Mouse (Mus musculus) mouse embryonic stem cell (cell line): ENCODE results near the gene Olfr764-ps1.
"Not testable (repeated sequence)": the region's sequence is repeated elsewhere in the genome, so short reads cannot be mapped to it uniquely, and the experiment has no call there.

Source experiments
- in situ Hi-C, 2 experiments: fragments of 300-500 bp; cut with MboI; formaldehyde crosslinking; loops; 1 replicate in 1 of 2; 3 replicates in 1 of 2; pipeline ENCODE4 v1.14.3; 2019 to 2020; ENCODE audit warnings: low sequenced_read_pairs in 2 of 2, low pct_unique_long_range_greater_than_20kb in 1 of 2, mixed read lengths in 1 of 2; ENCODE audit not compliant: unreplicated experiment in 1 of 2

Gene Olfr764-ps1

GRCm38 (mm10) chr10:129039796-129040195 lies at the start of gene Olfr764-ps1:
Gene Olfr764-ps1, minus strand, starts transcription at chr10:129039896.
- in situ Hi-C loops = no loop called here

- in situ Hi-C loops = not testable (repeated sequence)
These were observed 43.1 kb upstream of the Olfr764-ps1 start, which contains the start of gene Olfr767 for GRCm38 (mm10) chr10:129082810-129083209. Gene Olfr767, minus strand, starts transcription at chr10:129082910.

- in situ Hi-C loops = no loop called here
These were observed 29.2 kb upstream of the Olfr764-ps1 start, which contains the start of gene Olfr766-ps1 for GRCm38 (mm10) chr10:129068877-129069276. Gene Olfr766-ps1, minus strand, starts transcription at chr10:129068977.

GRCm38 (mm10) chr10:129049898-129050297 lies 10.2 kb upstream of the Olfr764-ps1 start, which contains the start of gene Olfr765:
Gene Olfr765, minus strand, starts transcription at chr10:129049998.
- in situ Hi-C loops = not testable (repeated sequence)

- in situ Hi-C loops = no loop called here
These were observed 11.4 kb downstream of the Olfr764-ps1 start for GRCm38 (mm10) chr10:129028343-129028742.

- in situ Hi-C loops = no loop called here
These were observed 13.6 kb downstream of the Olfr764-ps1 start for GRCm38 (mm10) chr10:129026018-129026662.

- in situ Hi-C loops = no loop called here
These were observed 16.4 kb downstream of the Olfr764-ps1 start for GRCm38 (mm10) chr10:129023319-129023718.

GRCm38 (mm10) chr10:129014477-129014876 lies 25.2 kb downstream of the Olfr764-ps1 start:
- in situ Hi-C loops = no loop called here

GRCm38 (mm10) chr10:129011511-129011910 lies 28.2 kb downstream of the Olfr764-ps1 start:
- in situ Hi-C loops = not testable (repeated sequence)

- in situ Hi-C loops = no loop called here
These were observed 29.3 kb downstream of the Olfr764-ps1 start, which contains the start of gene Olfr763 for GRCm38 (mm10) chr10:129010288-129010841. Gene Olfr763, plus strand, starts transcription at chr10:129010791.

- in situ Hi-C loops = no loop called here
These were observed 35.4 kb downstream of the Olfr764-ps1 start for GRCm38 (mm10) chr10:129004032-129004920.

- in situ Hi-C loops = no loop called here
These were observed 43.1 kb downstream of the Olfr764-ps1 start for GRCm38 (mm10) chr10:128996523-128997040.

GRCm38 (mm10) chr10:128995796-128996195 lies 43.9 kb downstream of the Olfr764-ps1 start:
- in situ Hi-C loops = no loop called here

GRCm38 (mm10) chr10:128990994-128991393 lies 48.7 kb downstream of the Olfr764-ps1 start:
- in situ Hi-C loops = no loop called here

- in situ Hi-C loops = not testable (repeated sequence)
These were observed 49.4 kb downstream of the Olfr764-ps1 start for GRCm38 (mm10) chr10:128990129-128990850.

GRCm38 (mm10) chr10:128989131-128989530 lies 50.6 kb downstream of the Olfr764-ps1 start, which contains the start of gene Olfr9:
Gene Olfr9, plus strand, starts transcription at chr10:128989431.
- in situ Hi-C loops = not testable (repeated sequence)
